Mouse (Mus musculus): ENCODE measurements around the gene Myo1b. TPM values are rescaled to one million over a fixed set of nuclear protein-coding genes. Genes with fewer than 3 reads are reported as not detected.
"Not testable (repeated sequence)": the region's sequence is repeated elsewhere in the genome, so short reads cannot be mapped to it uniquely, and the experiment has no call there.

Myo1b gene
- polyA plus RNA-seq, 2 experiments, result 53.5 to 107 TPM

- Histone ChIP-seq H3K4me1 (ENCODE audit: control insufficient read depth, insufficient read depth, low read length) (peaks cover 31% of the 10 kb centered on the region), H3K4me2 (replicated peaks; ENCODE audit: low read depth, low read length, severe bottlenecking) (no peak overlapping the region), H3K36me3 (ENCODE audit: control insufficient read depth, insufficient read depth, low read length) (peaks cover 15% of the 10 kb centered on the region), H3K4me3 (replicated peaks; ENCODE audit: low read length) (no peak overlapping the region), H3K27me3 (ENCODE audit: control insufficient read depth, insufficient read depth, low read length) (no peaks in the 10 kb centered on the region), H3K27ac (replicated peaks; ENCODE audit: low read depth, low read length) (no peak overlapping the region), H3K9me3 (ENCODE audit: control insufficient read depth, low read length) (no peaks in the 10 kb centered on the region), H3K9ac (ENCODE audit: low read depth, low read length, severe bottlenecking) (no peak overlapping the region)
- WGBS, result 66% methylated on average over 11 of the region's 12 CpGs
- no peak for TF ChIP-seq POLR2A (IDR thresholded peaks at IDR 0.05; ENCODE audit: borderline replicate concordance, extremely low read depth, insufficient read depth, insufficient read length)
- ATAC-seq (ENCODE audit: low FRiP score, low read depth), result no peak
- DNase-seq (ENCODE audit: low spot score), result no peak
Measured at GRCm38 (mm10) chr1:51879927-51880814, 35.7 kb downstream of the Myo1b start.

GRCm38 (mm10) chr1:51879333-51879770 is 36.5 kb downstream of the Myo1b start:
- no peak for TF ChIP-seq POLR2A (IDR thresholded peaks at IDR 0.05; ENCODE audit: borderline replicate concordance, extremely low read depth, insufficient read depth, insufficient read length)
- Histone ChIP-seq H3K4me2 (replicated peaks; ENCODE audit: low read depth, low read length, severe bottlenecking) (no peak overlapping the region), H3K36me3 (ENCODE audit: control insufficient read depth, insufficient read depth, low read length) (peaks cover 15% of the 10 kb centered on the region), H3K4me3 (replicated peaks; ENCODE audit: low read length) (no peak overlapping the region), H3K9me3 (ENCODE audit: control insufficient read depth, low read length) (no peaks in the 10 kb centered on the region), H3K27me3 (ENCODE audit: control insufficient read depth, insufficient read depth, low read length) (no peaks in the 10 kb centered on the region), H3K27ac (replicated peaks; ENCODE audit: low read depth, low read length) (no peak overlapping the region), H3K9ac (ENCODE audit: low read depth, low read length, severe bottlenecking) (peak overlapping the region; percentile 40; the same call in 1 of the 2 replicates), H3K4me1 (ENCODE audit: control insufficient read depth, insufficient read depth, low read length) (peaks cover 31% of the 10 kb centered on the region)
- DNase-seq (ENCODE audit: low spot score) (no peak), ATAC-seq (ENCODE audit: low FRiP score, low read depth) (peak; percentile 21; the same call in 1 of the 2 replicates)
- 31% methylated on average over 9 of the region's 9 CpGs for WGBS

DNA sequence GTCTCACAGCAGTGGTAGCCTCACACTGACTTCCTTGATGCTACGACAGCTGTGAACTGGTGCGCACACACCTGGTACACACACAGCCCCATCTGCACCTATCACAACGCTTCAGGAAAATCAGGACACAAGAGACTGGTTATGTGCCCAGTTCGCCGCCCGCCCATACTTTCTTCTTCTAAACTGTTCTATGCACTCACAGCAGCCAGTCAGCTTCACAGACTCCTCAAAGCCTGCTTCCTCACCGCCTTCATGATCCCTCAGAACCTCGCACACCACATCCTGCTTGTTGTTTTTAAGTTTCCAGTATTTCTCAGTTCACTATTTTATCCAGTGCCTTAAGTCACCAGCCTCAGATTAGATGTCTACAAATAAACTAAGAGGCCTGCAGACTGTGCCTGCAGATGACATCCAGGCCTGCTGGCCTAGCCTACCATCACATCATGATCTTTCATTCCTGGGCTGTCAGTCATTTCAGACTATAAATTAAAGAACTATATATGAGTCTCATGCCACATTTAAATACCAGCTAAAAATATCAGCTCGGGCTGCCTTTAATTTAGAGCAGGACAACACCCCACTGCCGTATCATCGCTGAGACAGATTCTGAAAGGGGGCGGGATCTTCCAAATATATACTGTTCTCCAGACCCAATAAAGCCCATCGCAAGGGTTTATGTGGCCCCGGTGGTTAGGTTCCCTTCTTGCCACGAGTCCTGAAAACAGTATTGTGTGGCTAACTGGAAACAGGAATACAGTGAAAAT is 40.2 kb downstream of the Myo1b start:
- Histone ChIP-seq H3K4me2 (replicated peaks; ENCODE audit: low read depth, low read length, severe bottlenecking) (no peak overlapping the region), H3K27ac (replicated peaks; ENCODE audit: low read depth, low read length) (0 out of 2 replicates have a peak overlapping the region, but pooled peaks have one; percentile 20), H3K9ac (ENCODE audit: low read depth, low read length, severe bottlenecking) (no peak overlapping the region), H3K36me3 (ENCODE audit: control insufficient read depth, insufficient read depth, low read length) (no peaks in the 10 kb centered on the region), H3K27me3 (ENCODE audit: control insufficient read depth, insufficient read depth, low read length) (no peaks in the 10 kb centered on the region), H3K4me1 (ENCODE audit: control insufficient read depth, insufficient read depth, low read length) (peaks cover 40% of the 10 kb centered on the region), H3K9me3 (ENCODE audit: control insufficient read depth, low read length) (no peaks in the 10 kb centered on the region), H3K4me3 (replicated peaks; ENCODE audit: low read length) (no peak overlapping the region)
- DNase-seq (ENCODE audit: low spot score) (no peak), ATAC-seq (ENCODE audit: low FRiP score, low read depth) (peak; percentile 58)
- no peak for TF ChIP-seq POLR2A (IDR thresholded peaks at IDR 0.05; ENCODE audit: borderline replicate concordance, extremely low read depth, insufficient read depth, insufficient read length)
- 65% methylated on average over 15 of the region's 15 CpGs for WGBS

- H3K4me2 ChIP-seq (replicated peaks; ENCODE audit: low read depth, low read length, severe bottlenecking), result no peak overlapping the region
Measured at GRCm38 (mm10) chr1:51872493-51873261, 43.2 kb downstream of the Myo1b start.

DNA sequence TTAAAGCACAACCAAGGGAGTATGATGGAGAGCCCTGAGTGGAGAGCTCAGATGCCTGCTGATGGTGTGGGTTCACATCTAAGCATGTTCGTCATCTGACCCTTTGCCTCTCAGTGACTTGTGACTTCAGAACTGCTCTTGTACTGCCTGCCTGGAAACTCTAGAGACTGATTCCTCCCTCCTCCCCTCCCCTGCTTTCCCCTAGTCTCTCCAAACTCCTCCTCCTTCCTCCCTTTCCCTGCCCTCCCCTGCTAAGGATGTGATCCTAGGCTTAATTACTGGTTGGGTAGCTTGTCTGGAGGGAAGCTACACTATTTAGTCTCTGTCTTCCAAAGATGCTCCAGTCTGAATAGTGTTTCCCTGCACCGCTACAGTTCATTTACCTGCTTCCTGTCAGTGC is 44.6 kb downstream of the Myo1b start:
- not testable (repeated sequence) for DNase-seq (ENCODE audit: low spot score); H3K9ac ChIP-seq (ENCODE audit: low read depth, low read length, severe bottlenecking); H3K36me3 ChIP-seq (ENCODE audit: control insufficient read depth, insufficient read depth, low read length); H3K27me3 ChIP-seq (ENCODE audit: control insufficient read depth, insufficient read depth, low read length); H3K4me2 ChIP-seq (replicated peaks; ENCODE audit: low read depth, low read length, severe bottlenecking); H3K4me3 ChIP-seq (replicated peaks; ENCODE audit: low read length); H3K27ac ChIP-seq (replicated peaks; ENCODE audit: low read depth, low read length); H3K9me3 ChIP-seq (ENCODE audit: control insufficient read depth, low read length)
- 63% methylated on average over 1 of the region's 2 CpGs for whole genome bisulfite sequencing
- peaks cover 15% of the 10 kb centered on the region for H3K4me1 ChIP-seq (ENCODE audit: control insufficient read depth, insufficient read depth, low read length)
- peak; percentile 23; the same call in 1 of the 2 replicates for ATAC-seq (ENCODE audit: low FRiP score, low read depth)

More at GRCm38 (mm10) chr1:51872493-51873261, 43.2 kb downstream of the Myo1b start:
- ATAC-seq (ENCODE audit: low FRiP score, low read depth) (no peak), DNase-seq (ENCODE audit: low spot score) (no peak)
- H3K4me3 ChIP-seq (replicated peaks; ENCODE audit: low read length), result no peak overlapping the region
- H3K9me3 ChIP-seq (ENCODE audit: control insufficient read depth, low read length), result no peaks in the 10 kb centered on the region
- 72% methylated on average over 7 of the region's 7 CpGs for WGBS
- H3K27me3 ChIP-seq (ENCODE audit: control insufficient read depth, insufficient read depth, low read length), result no peaks in the 10 kb centered on the region
- no peak for TF ChIP-seq POLR2A (IDR thresholded peaks at IDR 0.05; ENCODE audit: borderline replicate concordance, extremely low read depth, insufficient read depth, insufficient read length)
- no peak overlapping the region for H3K27ac ChIP-seq (replicated peaks; ENCODE audit: low read depth, low read length)
- no peak overlapping the region for H3K9ac ChIP-seq (ENCODE audit: low read depth, low read length, severe bottlenecking)
- H3K36me3 ChIP-seq (ENCODE audit: control insufficient read depth, insufficient read depth, low read length), result no peaks in the 10 kb centered on the region
- H3K4me1 ChIP-seq (ENCODE audit: control insufficient read depth, insufficient read depth, low read length), result peaks cover 19% of the 10 kb centered on the region

Measured in limb, embryonic 14.5 days (tissue).